Mouse (Mus musculus): ENCODE data around the gene Tmem88b.

Tmem88b gene

DNA sequence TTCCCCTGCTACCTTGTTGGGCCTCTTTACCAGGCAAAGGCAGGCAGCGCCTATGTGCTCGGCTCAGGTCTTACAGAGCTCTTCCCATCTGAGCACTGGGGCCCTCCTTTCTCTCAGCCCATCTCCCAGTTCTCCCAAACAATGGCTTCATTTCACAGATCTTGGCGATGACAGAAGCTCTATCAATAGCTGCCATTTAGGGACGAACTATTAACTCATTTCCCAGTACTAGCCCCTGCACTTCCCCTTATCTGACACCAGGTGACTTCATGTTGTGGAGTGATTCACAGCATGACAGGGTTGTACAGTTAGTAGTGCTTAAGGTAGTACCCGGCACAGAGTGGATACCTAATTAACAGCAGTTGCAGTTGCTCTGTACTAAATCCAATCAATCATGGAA lies at the start of gene Tmem88b:
TSS of gene Tmem88b (minus strand) at position 56 of the 400 bp plus-strand sequence.
- no peak for DNase-seq (ENCODE audit: low spot score in 2 of 2)

DNA sequence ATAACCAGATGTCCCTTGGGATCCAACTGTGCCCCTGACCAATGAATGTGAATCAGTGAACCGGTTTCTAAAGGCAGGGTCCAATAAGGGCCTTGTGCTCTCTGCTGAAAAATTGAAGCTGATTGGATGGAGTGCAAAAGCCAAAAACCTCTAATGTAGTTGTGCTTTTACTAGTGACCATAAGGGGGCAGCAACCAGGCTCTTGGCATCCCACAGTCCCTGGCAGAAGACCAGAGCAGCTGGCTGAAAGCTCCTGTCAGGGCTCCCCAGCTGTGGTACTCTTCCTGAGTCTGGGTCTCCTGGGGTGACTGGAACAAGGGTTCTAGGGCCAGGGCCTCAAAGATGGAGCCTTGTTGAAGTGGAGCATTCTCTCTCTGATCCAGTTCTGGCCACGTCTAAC lies 48.2 kb upstream of the Tmem88b start:
- peak; percentile 60 to 74 for DNase-seq (ENCODE audit: low spot score in 2 of 2)

DNA sequence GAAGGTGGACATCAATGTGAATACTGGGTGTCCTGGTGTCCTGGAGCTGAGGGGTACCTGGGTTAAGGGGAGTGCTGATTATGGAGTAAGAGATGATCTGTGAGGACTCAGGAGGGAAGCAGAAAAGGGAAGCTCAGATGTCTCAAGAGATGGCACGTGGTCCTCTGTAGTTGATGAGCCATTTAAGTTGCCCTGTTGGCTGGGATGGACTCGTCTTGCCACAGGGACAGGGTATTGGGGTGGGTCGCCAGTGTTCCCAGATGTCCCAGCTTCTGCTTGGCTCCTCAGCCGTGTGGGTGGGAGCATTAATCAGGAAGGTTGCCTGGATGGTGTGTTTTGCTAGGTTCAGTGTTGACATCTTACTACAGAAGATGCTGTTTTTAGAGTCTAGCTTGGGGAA lies 47.6 kb upstream of the Tmem88b start:
- no peak for DNase-seq (ENCODE audit: low spot score in 2 of 2)

DNA sequence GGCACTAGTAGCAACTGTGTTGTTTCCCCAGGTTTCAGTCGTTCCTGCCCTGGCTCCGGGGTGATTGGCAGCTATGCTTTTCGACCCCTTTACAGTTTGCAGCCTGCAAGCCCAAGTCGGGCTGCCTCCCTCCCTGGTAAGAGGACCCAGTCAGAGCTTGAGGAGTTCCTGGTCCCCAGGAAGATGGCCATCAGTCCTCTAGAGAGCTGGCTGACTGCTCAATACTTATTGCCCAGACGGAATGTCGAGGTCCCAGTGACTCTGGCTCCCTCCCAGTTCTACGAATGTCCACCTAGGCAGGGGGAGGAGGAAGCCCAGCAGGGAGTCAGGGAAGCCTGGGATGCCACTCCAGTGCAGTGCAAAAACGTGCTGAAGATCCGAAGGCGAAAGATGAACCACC lies 46.6 kb upstream of the Tmem88b start:
- no peak for DNase-seq (ENCODE audit: low spot score in 2 of 2)

DNA sequence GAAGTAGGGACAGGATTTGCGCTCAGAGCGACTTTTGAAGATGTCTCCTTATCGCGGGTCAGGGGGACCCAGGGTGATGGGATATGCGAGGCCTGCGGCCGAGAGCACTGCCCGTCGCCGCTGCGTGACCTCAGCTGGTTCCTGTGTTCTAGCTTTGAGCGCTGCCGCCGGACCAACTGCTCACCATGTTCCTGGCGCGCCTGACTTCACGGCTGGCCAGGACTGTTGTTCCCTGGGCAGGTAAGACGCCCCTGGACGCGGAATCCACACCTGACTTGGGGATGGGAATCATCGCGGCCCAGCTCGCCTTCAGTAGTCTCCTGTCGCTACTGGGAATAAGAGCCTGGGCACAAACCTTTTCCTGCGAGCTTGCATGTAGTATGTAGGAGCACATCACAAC lies 46.2 kb upstream of the Tmem88b start:
- DNase-seq (ENCODE audit: low spot score in 2 of 2), result no peak

DNA sequence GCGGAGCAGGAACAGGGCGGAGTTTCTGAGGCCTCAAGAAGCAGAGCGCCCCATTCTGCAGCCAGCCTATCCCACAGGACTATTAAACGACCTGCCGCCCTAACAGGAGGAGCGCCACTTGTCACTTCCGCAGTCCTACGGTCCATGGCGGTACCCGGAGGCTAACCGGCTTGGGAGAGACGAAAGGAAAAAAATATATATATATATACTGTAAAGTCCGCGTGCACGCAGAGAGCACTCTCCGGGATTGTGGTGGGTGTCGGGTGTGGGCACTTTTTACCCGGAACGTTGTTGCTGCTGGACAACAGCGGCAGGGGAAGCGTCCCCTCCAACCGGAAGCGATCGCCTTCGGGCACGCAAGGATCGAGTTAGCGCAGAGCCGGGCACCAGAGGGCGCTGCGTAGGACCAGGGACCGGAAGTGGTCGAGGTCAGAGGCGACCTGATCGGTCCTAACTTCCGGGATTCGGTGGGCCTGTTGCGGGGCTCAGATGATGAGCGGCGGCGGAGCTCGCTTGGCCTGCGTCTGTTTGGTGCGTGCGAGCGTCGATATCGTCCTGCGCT lies 45.6 kb upstream of the Tmem88b start, which contains the start of gene Aurkaip1:
TSS of gene Aurkaip1 (plus strand) at position 68 of the 562 bp plus-strand sequence.
- peak; percentile 94 to 97 for DNase-seq (ENCODE audit: low spot score in 2 of 2)

DNA sequence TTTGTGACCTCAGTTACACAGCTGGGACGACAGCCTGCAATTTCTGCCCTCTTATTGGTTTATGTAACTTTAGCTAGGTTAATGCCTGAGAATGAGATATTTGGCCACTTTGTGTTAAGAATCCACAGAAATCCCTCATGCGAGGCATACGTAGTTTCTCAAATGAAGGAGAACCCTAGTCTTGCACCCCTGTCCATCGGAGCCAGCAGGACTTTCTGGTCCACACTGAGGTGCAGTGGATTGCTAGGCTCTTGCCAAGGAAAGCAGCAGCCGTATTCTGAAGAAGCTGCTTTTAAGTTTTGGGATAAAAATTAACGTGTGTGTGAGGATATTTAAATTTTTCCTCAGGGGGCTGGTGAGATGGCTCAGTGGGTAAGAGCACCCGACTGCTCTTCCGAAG lies 44.9 kb upstream of the Tmem88b start:
- no peak for DNase-seq (ENCODE audit: low spot score in 2 of 2)

DNA sequence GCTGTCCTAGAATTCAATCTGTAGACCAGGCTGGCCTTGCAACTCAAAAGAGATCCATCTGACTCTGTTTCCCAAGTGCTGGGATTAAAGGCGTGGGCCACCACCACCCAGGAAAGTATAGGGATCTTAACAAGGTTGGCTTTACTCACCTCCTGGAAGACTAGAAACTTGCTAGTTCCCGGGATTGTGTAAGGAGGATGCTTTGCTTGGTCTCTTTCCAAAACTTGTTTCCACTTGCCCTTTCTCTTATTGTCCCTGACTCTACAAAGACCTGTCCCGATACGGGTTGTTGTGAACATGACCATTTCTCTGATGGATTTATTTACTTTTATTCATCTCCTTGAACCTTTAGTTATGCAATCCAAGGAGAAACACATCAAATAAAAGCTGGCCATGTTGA lies 44.2 kb upstream of the Tmem88b start:
- DNase-seq (ENCODE audit: low spot score in 2 of 2), result no peak

DNA sequence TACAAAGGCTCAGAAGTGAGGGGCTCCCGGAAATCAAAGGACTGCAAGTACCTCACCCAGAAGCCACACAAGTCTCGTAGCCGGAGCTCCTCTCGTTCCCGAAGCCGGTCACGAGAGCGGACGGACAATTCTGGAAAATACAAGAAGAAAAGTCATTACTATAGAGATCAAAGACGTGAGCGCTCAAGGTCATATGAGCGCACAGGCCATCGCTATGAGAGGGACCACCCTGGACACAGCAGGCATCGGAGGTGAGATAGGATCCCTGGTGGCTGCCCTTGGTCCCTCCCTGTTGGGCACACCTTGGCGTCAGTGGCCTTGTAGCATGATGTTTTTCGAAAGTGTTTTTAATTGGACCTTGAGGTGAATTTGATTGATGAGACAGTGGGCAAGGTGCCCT lies 37.8 kb upstream of the Tmem88b start:
- no peak for DNase-seq (ENCODE audit: low spot score in 2 of 2)

DNA sequence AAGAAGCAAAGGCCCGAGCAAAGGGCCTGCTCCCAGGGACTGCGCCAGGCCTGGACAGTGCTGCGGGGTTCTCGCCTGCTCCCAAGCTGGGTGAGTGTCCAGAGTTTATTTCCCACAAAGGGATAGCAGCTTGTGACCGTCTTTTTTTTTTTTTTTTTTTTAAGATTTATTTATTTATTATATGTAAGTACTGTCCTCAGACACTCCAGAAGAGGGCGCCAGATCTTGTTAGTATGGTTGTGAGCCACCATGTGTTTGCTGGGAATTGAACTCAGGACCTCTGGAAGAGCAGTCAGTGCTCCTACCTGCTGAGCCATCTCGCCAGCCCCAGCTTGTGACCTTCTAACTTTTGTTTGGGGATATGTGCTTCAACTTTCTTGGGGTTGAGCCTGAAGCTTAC lies 35.4 kb upstream of the Tmem88b start:
- DNase-seq (ENCODE audit: low spot score in 2 of 2), result no peak

DNA sequence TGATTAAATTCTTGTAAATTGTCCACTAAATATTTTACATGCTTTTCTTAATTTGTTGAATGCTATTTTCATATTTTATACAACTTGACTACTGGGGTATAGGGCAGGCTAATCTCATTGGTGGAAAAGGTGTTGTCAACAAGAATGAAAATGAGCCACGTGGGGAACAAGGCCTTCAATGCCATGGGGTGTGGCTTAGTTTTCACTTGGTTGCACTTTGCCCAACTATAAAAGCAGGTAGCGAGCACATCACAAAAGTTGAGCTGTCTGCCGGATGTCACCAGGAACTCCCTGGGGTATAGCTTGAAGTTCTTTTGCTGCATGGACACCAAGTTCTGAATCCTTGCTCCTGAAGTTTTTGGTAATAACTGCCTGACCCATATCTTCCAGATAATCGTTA lies 31.9 kb upstream of the Tmem88b start:
- DNase-seq (ENCODE audit: low spot score in 2 of 2), result no peak

DNA sequence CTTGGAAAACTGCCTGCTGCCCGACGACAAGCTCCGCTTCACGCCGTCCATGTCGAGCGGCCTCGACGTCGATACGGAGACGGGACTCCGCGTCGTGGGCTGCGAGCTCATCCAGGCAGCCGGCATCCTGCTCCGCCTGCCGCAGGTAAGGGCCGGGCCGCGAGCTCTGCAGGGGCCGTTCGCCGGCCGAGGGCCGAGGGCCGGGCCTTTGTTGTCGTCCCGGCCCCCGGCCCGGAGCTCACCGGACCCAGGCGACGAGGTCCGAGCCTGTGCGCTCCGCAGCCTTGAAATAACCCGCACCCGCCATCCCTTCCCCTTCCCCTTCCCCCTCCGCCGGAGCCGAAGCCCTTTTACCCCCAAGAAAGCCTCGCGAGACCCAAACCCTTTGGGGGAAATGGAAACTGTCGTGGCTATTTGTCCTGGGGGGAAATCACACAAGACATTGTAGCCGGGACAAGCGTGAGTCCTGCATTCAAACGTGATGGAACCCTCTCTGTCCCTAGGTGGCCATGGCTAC lies 27.0 kb upstream of the Tmem88b start:
- no peak for DNase-seq (ENCODE audit: low spot score in 2 of 2)

DNA sequence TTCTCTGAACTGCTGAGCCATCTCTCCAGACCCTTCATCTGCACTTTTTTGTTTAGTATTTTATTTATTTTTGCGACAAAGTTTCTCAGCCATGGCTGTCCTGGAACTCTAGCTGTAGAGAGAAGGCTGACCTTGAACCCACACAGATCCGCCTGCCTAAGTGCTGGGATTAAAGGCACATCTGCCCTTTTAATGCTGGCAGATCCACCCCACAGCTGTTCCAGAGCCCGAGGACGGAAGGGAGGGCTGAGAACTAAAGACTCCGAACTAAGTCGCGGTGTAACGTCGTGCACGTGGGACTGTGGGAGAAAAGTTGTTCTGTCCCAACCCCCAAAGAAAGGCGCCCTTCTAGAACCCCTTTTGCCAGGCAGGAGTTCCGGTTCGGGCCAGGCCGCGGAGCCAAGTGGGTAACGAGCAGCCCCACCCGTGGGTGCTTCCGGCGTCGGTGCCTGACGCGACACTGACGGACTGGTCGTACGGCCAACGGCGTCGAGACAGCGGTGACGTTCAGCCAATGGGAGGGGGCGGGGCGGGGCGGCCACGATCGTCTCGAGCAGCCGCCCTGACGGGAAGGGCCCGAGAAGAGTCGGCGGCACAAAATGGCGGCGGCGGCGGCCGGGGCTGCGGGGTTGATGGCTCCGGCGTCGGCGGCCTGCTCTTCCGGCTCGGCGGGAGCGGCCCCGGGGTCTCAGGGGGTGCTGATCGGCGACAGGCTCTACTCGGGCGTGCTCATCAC lies 26.4 kb upstream of the Tmem88b start, which contains the start of gene Ccnl2:
TSS of gene Ccnl2 (plus strand) at position 561 of the 736 bp plus-strand sequence.
- peak; percentile 91 to 93 for DNase-seq (ENCODE audit: low spot score in 2 of 2)

DNA sequence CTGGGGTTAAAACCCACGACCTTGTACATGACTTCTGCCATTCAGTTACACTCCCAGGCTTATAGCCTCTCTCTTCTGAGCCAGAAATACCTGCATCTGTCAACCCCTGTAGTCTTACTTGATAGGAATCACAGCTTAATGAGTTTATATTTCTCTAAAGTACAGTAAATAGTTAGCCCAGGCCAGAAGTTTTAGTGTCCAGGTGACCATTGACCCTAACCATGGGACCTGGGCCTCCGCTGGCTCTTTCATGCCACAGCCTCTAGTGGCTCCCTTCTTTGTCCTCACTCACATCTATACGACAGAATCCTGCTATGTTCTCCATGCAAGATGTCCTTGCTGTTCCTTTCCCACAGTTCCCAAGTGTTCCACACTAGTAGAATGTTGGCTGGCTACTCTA lies 22.2 kb upstream of the Tmem88b start:
- DNase-seq (ENCODE audit: low spot score in 2 of 2), result no peak

DNA sequence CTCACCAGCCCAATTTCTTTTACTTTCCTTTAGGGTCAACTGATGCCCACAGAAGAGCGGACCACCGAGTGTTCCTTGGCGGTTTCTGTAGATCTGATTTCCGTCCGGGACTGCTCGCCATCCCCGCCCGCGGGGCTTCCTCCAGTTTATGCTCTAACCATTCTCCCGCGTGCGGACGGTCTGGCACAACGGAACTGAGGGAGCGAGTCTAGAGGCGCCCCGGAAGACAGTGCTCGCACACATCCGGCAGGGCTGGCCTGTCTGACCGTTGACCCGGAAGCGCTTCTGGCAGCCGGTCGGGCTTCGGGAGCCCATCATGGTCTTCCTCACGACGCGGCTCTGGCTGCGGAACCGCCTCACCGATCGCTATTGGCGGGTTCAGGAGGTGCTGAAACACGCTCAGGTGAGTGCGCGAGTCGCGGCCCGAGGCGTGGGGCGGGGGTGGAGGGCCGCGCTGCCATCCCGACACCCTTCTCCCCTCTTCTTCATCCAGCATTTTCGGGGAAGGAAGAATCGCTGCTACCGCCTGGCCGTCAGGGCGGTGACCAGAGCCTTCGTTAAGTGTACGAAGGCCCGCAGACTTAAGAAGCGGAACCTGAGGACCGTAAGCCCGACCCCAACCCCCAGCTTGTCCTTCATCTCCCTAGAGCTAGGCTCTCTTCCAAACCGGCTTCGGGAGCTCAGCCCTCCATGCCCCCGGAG lies 17.8 kb upstream of the Tmem88b start:
- DNase-seq (ENCODE audit: low spot score in 2 of 2), result peak; percentile 95 to 97

DNA sequence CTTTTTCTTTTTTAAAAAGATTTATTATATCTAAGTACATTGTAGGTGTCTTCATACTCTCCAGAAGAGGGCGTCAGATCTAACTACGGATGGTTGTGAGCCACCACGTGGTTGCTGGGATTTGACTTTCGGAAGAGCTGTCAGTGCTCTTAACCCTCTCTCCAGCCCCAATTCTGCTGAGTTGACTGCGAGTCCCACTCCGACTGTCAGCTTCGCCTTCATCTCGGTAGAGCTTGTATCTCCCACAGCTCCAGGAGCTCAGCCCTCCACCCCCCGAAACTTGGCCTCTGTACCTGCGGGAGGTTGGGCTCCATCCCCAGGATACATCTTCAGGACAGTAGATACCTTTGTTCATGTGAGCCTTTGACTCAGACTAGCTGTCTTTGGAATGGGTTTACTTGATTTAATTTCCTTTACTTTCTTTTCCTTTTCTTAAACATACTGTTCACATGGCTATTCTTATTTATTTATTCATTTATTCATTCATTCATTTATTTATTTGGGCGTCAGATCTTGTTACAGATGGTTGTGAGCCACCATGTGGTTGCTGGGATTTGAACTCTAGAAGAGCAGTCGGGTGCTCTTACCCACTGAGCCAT lies 17.2 kb upstream of the Tmem88b start, which contains the start of gene Mrpl20:
TSS of gene Mrpl20 (plus strand) at position 138 of the 599 bp plus-strand sequence.
- no peak for DNase-seq (ENCODE audit: low spot score in 2 of 2)

DNA sequence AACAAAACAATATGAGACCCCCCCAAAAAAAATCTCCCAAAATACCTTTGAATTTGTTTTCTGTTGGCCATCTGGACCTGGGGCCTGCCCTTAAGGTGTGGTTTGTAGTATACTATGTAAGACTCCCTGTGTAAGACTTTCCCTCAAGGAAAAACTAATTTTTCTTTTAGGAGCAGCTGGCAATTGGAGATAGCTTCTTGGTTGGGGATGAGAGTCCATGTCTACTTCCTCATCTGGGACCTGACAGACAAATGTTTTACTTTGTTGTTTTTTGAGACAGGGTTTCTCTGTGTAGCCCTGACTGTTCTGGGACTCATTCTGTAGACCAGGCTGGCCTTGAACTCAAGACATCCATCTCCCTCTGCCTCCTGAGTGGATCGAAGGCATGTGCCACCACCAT lies 16.4 kb upstream of the Tmem88b start:
- DNase-seq (ENCODE audit: low spot score in 2 of 2), result no peak

DNA sequence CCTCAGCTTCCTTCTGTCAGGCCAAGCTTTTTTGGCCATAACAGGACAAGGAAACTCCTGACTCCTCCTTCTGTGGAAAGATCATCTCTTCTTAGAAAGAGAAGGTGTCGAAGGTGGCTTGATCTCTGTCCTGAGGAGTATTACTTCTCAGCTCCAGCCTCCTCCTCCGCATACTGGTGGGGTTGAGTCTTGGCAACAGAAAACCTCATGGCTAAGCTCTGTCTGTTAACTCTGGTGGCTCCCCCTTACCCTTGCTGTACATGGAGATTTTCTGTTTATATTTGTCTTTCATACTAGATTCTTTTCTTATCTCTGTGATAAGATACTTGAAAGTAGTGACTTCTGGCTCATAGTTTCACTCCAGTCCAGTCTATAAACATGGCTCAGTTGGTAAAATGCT lies 8.1 kb upstream of the Tmem88b start:
- DNase-seq (ENCODE audit: low spot score in 2 of 2), result no peak

DNA sequence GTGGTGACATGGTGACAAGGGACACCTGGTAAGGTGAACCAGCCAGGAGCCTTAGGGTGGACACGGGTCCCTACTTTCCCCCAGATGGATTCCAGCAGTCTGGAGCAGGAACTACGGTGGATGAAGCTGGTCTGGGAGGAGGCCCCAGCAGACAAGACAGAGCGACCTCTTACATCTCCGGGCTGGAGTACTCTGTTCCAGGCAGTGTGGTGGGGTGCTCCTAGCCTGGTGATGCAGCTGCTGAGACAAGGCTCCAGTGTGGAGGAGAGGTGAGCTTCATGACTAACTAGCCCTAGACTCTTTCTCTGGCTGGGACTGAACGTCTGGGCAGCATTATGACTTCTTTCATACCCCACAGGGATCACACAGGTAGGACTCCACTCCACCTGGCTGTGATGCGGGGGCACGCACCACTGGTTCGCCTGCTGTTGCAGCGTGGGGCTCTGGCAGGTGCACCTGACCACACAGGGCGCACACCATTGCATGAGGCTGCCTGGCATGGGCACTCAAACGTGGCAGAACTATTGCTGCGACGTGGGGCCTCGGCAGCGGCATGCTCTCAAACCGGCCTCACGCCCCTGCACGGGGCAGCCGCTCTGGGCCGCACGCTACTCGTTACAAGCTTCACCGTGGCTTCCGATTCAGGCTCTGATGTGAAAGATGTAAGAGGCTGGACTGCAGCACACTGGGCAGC lies 5.7 kb upstream of the Tmem88b start:
- DNase-seq (ENCODE audit: low spot score in 2 of 2), result no peak

DNA sequence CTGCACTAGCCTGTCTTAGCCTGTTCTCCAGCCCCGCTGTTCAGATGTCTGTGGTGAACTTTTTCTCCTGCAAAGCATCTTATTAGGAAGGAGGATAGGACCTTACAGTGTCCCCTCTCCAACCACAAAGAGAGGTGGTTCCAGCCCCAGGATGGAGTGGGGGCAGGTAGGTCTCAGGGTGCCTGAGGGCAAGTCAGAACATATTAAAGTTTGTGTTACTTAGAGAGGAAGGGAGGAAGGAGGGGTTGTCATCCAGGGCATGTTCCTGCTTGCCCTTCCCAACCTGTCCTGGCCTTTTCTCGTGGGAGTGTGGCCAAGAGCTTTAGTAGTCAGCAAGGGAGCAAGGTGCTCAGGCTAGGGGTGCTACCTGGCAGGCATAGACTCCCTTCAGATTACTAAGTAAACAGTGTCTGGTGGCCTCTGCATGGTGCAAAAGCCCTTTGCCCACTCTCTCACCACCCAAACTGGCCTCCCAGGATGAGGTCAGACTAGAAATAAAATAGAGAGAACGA lies 5.0 kb upstream of the Tmem88b start:
- no peak for DNase-seq (ENCODE audit: low spot score in 2 of 2)

DNA sequence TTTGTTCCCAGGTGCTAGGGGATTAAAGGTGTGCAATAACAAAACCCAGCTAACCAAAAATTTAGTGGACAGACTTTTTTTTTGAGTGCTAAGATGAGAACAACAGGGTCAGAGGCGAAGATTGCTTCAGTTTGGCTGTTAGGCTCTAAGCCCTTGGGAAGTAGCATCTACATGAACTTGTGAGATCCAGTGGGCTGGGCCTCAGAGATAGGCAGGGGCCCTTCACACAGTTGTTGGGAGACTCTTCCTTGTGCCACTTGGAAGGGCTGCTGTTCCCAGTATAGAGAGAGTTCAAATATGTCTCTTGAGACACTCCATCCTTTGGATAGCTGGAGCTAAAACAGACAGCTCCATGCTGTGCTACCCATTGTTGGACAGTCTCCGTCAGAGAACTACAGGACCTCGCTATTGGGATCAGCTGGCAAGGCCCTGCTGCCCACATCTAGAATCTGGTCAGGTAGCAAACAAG lies 4.4 kb upstream of the Tmem88b start, which contains the start of gene Ankrd65:
TSS of gene Ankrd65 (plus strand) at position 419 of the 469 bp plus-strand sequence.
- no peak for DNase-seq (ENCODE audit: low spot score in 2 of 2)

Data from right cerebral cortex, adult 2 months (tissue).